Mouse (Mus musculus) G1E (cell line): ENCODE data around the gene Ccdc88c.

Experiments
- CTCF ChIP-seq: IDR thresholded peaks from 2 replicates; pipeline ENCODE4 v1.5.1; 2012; ENCODE audit warnings: low read depth, low read length, inconsistent platforms, mixed read lengths
- GATA1 ChIP-seq: IDR thresholded peaks from 2 replicates; pipeline ENCODE4 v1.6.1; 2012; ENCODE audit warnings: borderline replicate concordance, low read length, inconsistent platforms, mixed read lengths

DNA sequence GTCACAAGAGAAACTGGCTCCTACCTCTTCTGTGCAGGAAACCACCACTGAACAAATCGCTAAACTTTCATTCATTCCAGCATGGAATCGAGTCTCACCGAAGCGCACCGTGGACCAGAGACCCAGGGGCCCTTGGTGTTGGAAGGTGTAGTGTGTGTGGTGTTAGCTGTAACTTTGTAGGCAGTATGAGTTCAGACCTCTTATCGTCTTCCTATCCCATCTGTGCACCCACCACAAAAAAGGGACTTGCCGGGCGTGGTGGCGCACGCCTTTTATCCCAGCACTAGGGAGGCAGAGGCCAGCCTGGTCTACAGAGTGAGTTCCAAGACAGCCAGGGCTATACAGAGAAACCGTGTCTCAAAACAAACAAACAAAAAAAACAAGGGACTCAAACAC lies 13.7 kb downstream of the Ccdc88c start:
- TF ChIP-seq GATA1 = no peak
- TF ChIP-seq CTCF = no peak
